Mouse (Mus musculus) G1E (cell line): Measurements from ENCODE around the gene Ccl3.

Experiments
- CTCF ChIP-seq: IDR thresholded peaks from 2 replicates; pipeline ENCODE4 v1.5.1; 2012; ENCODE audit warnings: low read depth, low read length, inconsistent platforms, mixed read lengths
- GATA1 ChIP-seq: IDR thresholded peaks from 2 replicates; pipeline ENCODE4 v1.6.1; 2012; ENCODE audit warnings: borderline replicate concordance, low read length, inconsistent platforms, mixed read lengths
- TAL1 ChIP-seq: conservative IDR thresholded peaks from 2 replicates; pipeline ENCODE4 v1.6.1; 2012; ENCODE audit warnings: low read depth, low read length, inconsistent platforms, mixed read lengths

- TF ChIP-seq CTCF (no peak), TAL1 (no peak), GATA1 (no peak)
These were observed 30.1 kb downstream of the Ccl3 start for GRCm38 (mm10) chr11:83619037-83619436.
